Mouse (Mus musculus) intestine, postnatal 0 days (tissue): Measurements from ENCODE around the gene Ncbp2. TPM values are rescaled to one million over a fixed set of nuclear protein-coding genes. Genes with fewer than 3 reads are reported as not detected.

Source experiments
- ATAC-seq: fragments of 200-750 bp; cut with Nextera tagmentation; 2 replicates; pipeline ENCODE4 v1.8.0; 2017; ENCODE audit warnings: mild to moderate bottlenecking, moderate TSS enrichment, moderate library complexity
- H3K27ac ChIP-seq: fragments of 300-500 bp; sonication (generic); 2 replicates; pipeline ENCODE4 v1.5.1; 2014; ENCODE audit warnings: mild to moderate bottlenecking, low read depth, low read length, moderate library complexity
- H3K27me3 ChIP-seq: fragments of 300-500 bp; sonication (generic); replicated peaks from 2 replicates; pipeline ENCODE4 v1.6.1; 2014; ENCODE audit warnings: low read length, mixed read lengths; ENCODE audit not compliant: control insufficient read depth, insufficient read depth
- H3K36me3 ChIP-seq: fragments of 300-500 bp; sonication (generic); 2 replicates; pipeline ENCODE4 v1.6.1; 2014; ENCODE audit warnings: mild to moderate bottlenecking, moderate library complexity; ENCODE audit not compliant: control insufficient read depth, insufficient read depth
- H3K4me1 ChIP-seq: fragments of 300-500 bp; sonication (generic); replicated peaks from 2 replicates; pipeline ENCODE4 v1.6.1; 2014; ENCODE audit warnings: antibody characterized with exemption, low read length, mixed read lengths; ENCODE audit not compliant: control insufficient read depth, insufficient read depth
- H3K4me2 ChIP-seq: fragments of 300-500 bp; sonication (generic); replicated peaks from 2 replicates; pipeline ENCODE4 v1.6.1; 2014; ENCODE audit warnings: low read depth, mild to moderate bottlenecking, moderate library complexity
- H3K4me3 ChIP-seq: fragments of 300-500 bp; sonication (generic); 2 replicates; pipeline ENCODE4 v1.5.1; 2014; ENCODE audit warnings: low read depth, low read length
- H3K9ac ChIP-seq: fragments of 300-500 bp; sonication (generic); 2 replicates; pipeline ENCODE4 v1.6.1; 2014; ENCODE audit warnings: mild to moderate bottlenecking, low read depth, low read length
- H3K9me3 ChIP-seq: fragments of 300-500 bp; sonication (generic); 2 replicates; pipeline ENCODE4 v1.6.1; 2016; ENCODE audit warnings: mixed run types; ENCODE audit not compliant: control insufficient read depth
- CTCF ChIP-seq: sonication (generic); IDR thresholded peaks from 2 replicates; pipeline ENCODE4 v1.5.1; 2016; ENCODE audit warnings: low read depth, mild to moderate bottlenecking, control low read depth, antibody characterized with exemption, moderate library complexity
- WGBS: fragments of 180-500 bp; shearing (Covaris S2); extraction: QIAGEN DNeasy Blood & Tissue Kit; methylation state at CpG from one replicate; pipeline ENCODE4 v1.1.7; 2014; 5-methylcytosine and 5-hydroxymethylcytosine counted together
- microRNA-seq: library from miRNA; unstranded; fragments of <30 nt; microRNA quantifications from one replicate; pipeline ENCODE4, GENCODE M21; 2016
- polyA plus RNA-seq: library from polyadenylated mRNA; unstranded; fragments of >200 nt; fragmentation: Nextera tagmentation; extraction: Ambion mirVana; gene quantifications from 2 replicates; pipeline ENCODE4 v1.2.1, GENCODE M21; 2015

The Ncbp2 gene
- polyA plus RNA-seq, 1 experiment from 2014 or later, result 28.4 TPM

DNA sequence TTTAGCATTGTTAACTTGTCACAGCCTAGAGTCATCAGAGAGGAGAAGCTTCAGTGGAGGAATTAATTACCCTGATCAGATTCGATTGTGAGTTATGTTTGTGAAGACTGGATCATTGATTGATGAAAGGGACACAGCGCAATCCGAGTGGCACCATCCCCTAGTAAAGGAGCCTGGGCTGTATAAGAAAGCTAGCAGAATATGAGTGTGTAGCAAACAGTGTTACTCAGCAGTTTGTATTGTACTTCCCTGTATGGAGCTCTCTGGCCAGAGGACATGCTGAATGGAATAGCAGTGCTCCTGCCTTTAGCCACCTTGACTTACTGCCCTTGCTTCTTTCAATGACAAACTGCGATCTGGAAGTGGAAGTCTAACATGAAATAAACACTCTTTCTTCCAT lies 62.0 kb downstream of the Ncbp2 start:
- 56% methylated on average over 4 of the region's 4 CpGs for WGBS
- no peak overlapping the region for H3K9ac ChIP-seq
- no peak for ATAC-seq
- no peak overlapping the region; the same call in 1 of the 2 replicates for H3K4me2 ChIP-seq
- no peak overlapping the region for H3K27ac ChIP-seq
- H3K4me1 ChIP-seq, result 0 out of 2 replicates have a peak, but pooled peaks cover 4% of the 10 kb centered on the region
- no peaks in the 10 kb centered on the region for H3K27me3 ChIP-seq
- no peaks in the 10 kb centered on the region for H3K9me3 ChIP-seq
- no peak for TF ChIP-seq CTCF
- no peak overlapping the region for H3K4me3 ChIP-seq
- peaks cover 5% of the 10 kb centered on the region; the same call in 1 of the 2 replicates for H3K36me3 ChIP-seq

Small RNAs within 50 kb of the gene (microRNA-seq; reads per million reads assigned to microRNA genes)
- not detected for gene Gm26269

Other genes starting within 250 kb of the Ncbp2 start
- 568 and 663 TPM in 2 replicates for gene Meltf, start 69.7 kb upstream of the Ncbp2 start, polyA plus RNA-seq
- gene Pigz, start 14.7 kb upstream of the Ncbp2 start, polyA plus RNA-seq, result 0.39 and 0.54 TPM in 2 replicates
- 203 and 214 TPM in 2 replicates for gene 0610012G03Rik, start within 50 bp of the Ncbp2 start, polyA plus RNA-seq
- 5.0 and 5.2 TPM in 2 replicates for gene Senp5, start 54.8 kb downstream of the Ncbp2 start, polyA plus RNA-seq
- gene Pak2, start 130.8 kb downstream of the Ncbp2 start, polyA plus RNA-seq, result 23.4 and 25.6 TPM in 2 replicates
- gene Pigx, start 151.2 kb downstream of the Ncbp2 start, polyA plus RNA-seq, result 68.1 and 71.6 TPM in 2 replicates
- gene Cep19, start 151.3 kb downstream of the Ncbp2 start, polyA plus RNA-seq, result 22.3 and 23.0 TPM in 2 replicates
- gene Nrros, start 217.1 kb downstream of the Ncbp2 start, polyA plus RNA-seq, result 4.7 and 4.8 TPM in 2 replicates
- 0.13 TPM in 1 of 2 replicates, not detected in the other for gene Bex6, start 231.3 kb downstream of the Ncbp2 start, polyA plus RNA-seq